Mouse (Mus musculus) midbrain, embryonic 14.5 days (tissue): ENCODE measurements around the gene Aspg. TPM values are rescaled to one million over a fixed set of nuclear protein-coding genes. Genes with fewer than 3 reads are reported as not detected.

Experiments
- ATAC-seq: fragments of 200-750 bp; cut with Nextera tagmentation; 2 replicates; pipeline ENCODE4 v1.8.0; 2017; ENCODE audit warnings: moderate number of reproducible peaks, moderate library complexity; ENCODE audit not compliant: low FRiP score, low TSS enrichment
- DNase-seq: peaks from one replicate; pipeline ENCODE4 v3.0.0-alpha.2; 2015
- H3K27ac ChIP-seq: fragments of 300-500 bp; sonication (generic); replicated peaks from 2 replicates; pipeline ENCODE4 v1.5.1; 2014; ENCODE audit warnings: mild to moderate bottlenecking, low read depth, low read length, moderate library complexity
- H3K27me3 ChIP-seq: fragments of 300-500 bp; sonication (generic); 2 replicates; pipeline ENCODE4 v1.6.1; 2014; ENCODE audit warnings: low read length, control low read depth, mixed read lengths; ENCODE audit not compliant: control insufficient read depth, insufficient read depth
- H3K36me3 ChIP-seq: fragments of 300-500 bp; sonication (generic); 2 replicates; pipeline ENCODE4 v1.6.1; 2014; ENCODE audit warnings: low read length, control low read depth; ENCODE audit not compliant: control insufficient read depth, insufficient read depth
- H3K4me1 ChIP-seq: fragments of 300-500 bp; sonication (generic); 2 replicates; pipeline ENCODE4 v1.6.1; 2014; ENCODE audit warnings: mild to moderate bottlenecking, antibody characterized with exemption, low read length, control low read depth; ENCODE audit not compliant: control insufficient read depth, insufficient read depth
- H3K4me2 ChIP-seq: fragments of 300-500 bp; sonication (generic); 2 replicates; pipeline ENCODE4 v1.6.1; 2014; ENCODE audit warnings: mild to moderate bottlenecking, low read length, moderate library complexity
- H3K4me3 ChIP-seq: fragments of 300-500 bp; sonication (generic); replicated peaks from 2 replicates; pipeline ENCODE4 v1.5.1; 2014; ENCODE audit warnings: low read depth, low read length
- H3K9ac ChIP-seq: fragments of 300-500 bp; sonication (generic); replicated peaks from 2 replicates; pipeline ENCODE4 v1.6.1; 2014; ENCODE audit warnings: mild to moderate bottlenecking, low read length, moderate library complexity
- H3K9me3 ChIP-seq: fragments of 300-500 bp; sonication (generic); 2 replicates; pipeline ENCODE4 v1.6.1; 2016; ENCODE audit warnings: low read length, control low read depth, mixed read lengths; ENCODE audit not compliant: control insufficient read depth
- WGBS: fragments of 180-500 bp; shearing (Covaris S2); extraction: QIAGEN DNeasy Blood & Tissue Kit; methylation state at CpG from one replicate; pipeline ENCODE4 v1.1.7; 2014; 5-methylcytosine and 5-hydroxymethylcytosine counted together
- polyA plus RNA-seq: library from polyadenylated mRNA; unstranded; fragments of >200 nt; fragmentation: Nextera tagmentation; extraction: Ambion mirVana; gene quantifications from 2 replicates; pipeline ENCODE4 v1.2.1, GENCODE M21; 2014

The Aspg gene
- polyA plus RNA-seq, 1 experiment from 2014 or later = not detected

- DNase-seq = no peak
- 0 out of 2 replicates have a peak overlapping the region, but pooled peaks have one; percentile 29 for H3K9ac ChIP-seq
- 46% methylated on average over 12 of the region's 12 CpGs for WGBS
- H3K27me3 ChIP-seq = peaks cover 10% of the 10 kb centered on the region; the same call in 1 of the 2 replicates
- no peak for ATAC-seq
- H3K27ac ChIP-seq = no peak overlapping the region
- H3K4me3 ChIP-seq = no peak overlapping the region
- peaks cover 67% of the 10 kb centered on the region for H3K4me1 ChIP-seq
- H3K4me2 ChIP-seq = peak overlapping the region; percentile 28
- 0 out of 2 replicates have a peak, but pooled peaks cover 3% of the 10 kb centered on the region for H3K36me3 ChIP-seq
- no peaks in the 10 kb centered on the region for H3K9me3 ChIP-seq
Measured at GRCm38 (mm10) chr12:112151244-112151979, 44.9 kb downstream of the Aspg start.

GRCm38 (mm10) chr12:112151980-112152362 lies 45.5 kb downstream of the Aspg start:
- Histone ChIP-seq H3K4me1 (peaks cover 65% of the 10 kb centered on the region), H3K4me2 (peak overlapping the region; percentile 28), H3K27ac (no peak overlapping the region), H3K9ac (peak overlapping the region; percentile 29; the same call in 1 of the 2 replicates), H3K4me3 (no peak overlapping the region), H3K36me3 (peaks cover 3% of the 10 kb centered on the region; the same call in 1 of the 2 replicates), H3K9me3 (no peaks in the 10 kb centered on the region), H3K27me3 (peaks cover 5% of the 10 kb centered on the region; the same call in 1 of the 2 replicates)
- DNase-seq (no peak), ATAC-seq (no peak)
- WGBS = 51% methylated on average over 6 of the region's 6 CpGs

GRCm38 (mm10) chr12:112153597-112153996 lies 47.1 kb downstream of the Aspg start:
- DNase-seq = no peak
- no peak overlapping the region for H3K4me3 ChIP-seq
- no peak for ATAC-seq
- H3K4me1 ChIP-seq = peaks cover 51% of the 10 kb centered on the region
- 82% methylated on average over 12 of the region's 12 CpGs for WGBS
- H3K27me3 ChIP-seq = no peaks in the 10 kb centered on the region; the same call in 1 of the 2 replicates
- H3K4me2 ChIP-seq = no peak overlapping the region
- no peak overlapping the region for H3K27ac ChIP-seq
- no peaks in the 10 kb centered on the region for H3K9me3 ChIP-seq
- no peak overlapping the region for H3K9ac ChIP-seq
- H3K36me3 ChIP-seq = peaks cover 19% of the 10 kb centered on the region

GRCm38 (mm10) chr12:112154476-112154875 lies 48.0 kb downstream of the Aspg start:
- H3K4me1 ChIP-seq = peaks cover 47% of the 10 kb centered on the region
- peaks cover 20% of the 10 kb centered on the region for H3K36me3 ChIP-seq
- H3K9me3 ChIP-seq = no peaks in the 10 kb centered on the region
- WGBS = 49% methylated on average over 5 of the region's 5 CpGs
- 0 out of 2 replicates have a peak overlapping the region, but pooled peaks have one; percentile 37 for H3K27ac ChIP-seq
- peak overlapping the region; percentile 19 for H3K4me2 ChIP-seq
- no peak overlapping the region for H3K9ac ChIP-seq
- H3K27me3 ChIP-seq = no peaks in the 10 kb centered on the region; the same call in 1 of the 2 replicates
- no peak for ATAC-seq
- DNase-seq = no peak
- no peak overlapping the region for H3K4me3 ChIP-seq

- peaks cover 46% of the 10 kb centered on the region for H3K4me1 ChIP-seq
- DNase-seq (no peak), ATAC-seq (peak; percentile 5; the same call in 1 of the 2 replicates)
- H3K4me3 ChIP-seq = no peak overlapping the region
- no peaks in the 10 kb centered on the region for H3K9me3 ChIP-seq
- H3K27ac ChIP-seq = peak overlapping the region; percentile 64
- 23% methylated on average over 16 of the region's 16 CpGs for WGBS
- 0 out of 2 replicates have a peak overlapping the region, but pooled peaks have one; percentile 7 for H3K9ac ChIP-seq
- H3K27me3 ChIP-seq = no peaks in the 10 kb centered on the region; the same call in 1 of the 2 replicates
- peak overlapping the region; percentile 19; the same call in 1 of the 2 replicates for H3K4me2 ChIP-seq
- peaks cover 20% of the 10 kb centered on the region for H3K36me3 ChIP-seq
Measured at GRCm38 (mm10) chr12:112155218-112156051, 49.0 kb downstream of the Aspg start.

GRCm38 (mm10) chr12:112156804-112157203 lies 50.3 kb downstream of the Aspg start:
- DNase-seq (no peak), ATAC-seq (no peak)
- H3K4me1 ChIP-seq = peaks cover 47% of the 10 kb centered on the region
- no peak overlapping the region for H3K9ac ChIP-seq
- no peak overlapping the region for H3K4me3 ChIP-seq
- no peaks in the 10 kb centered on the region for H3K9me3 ChIP-seq
- no peaks in the 10 kb centered on the region; the same call in 1 of the 2 replicates for H3K27me3 ChIP-seq
- H3K4me2 ChIP-seq = no peak overlapping the region
- WGBS = 57% methylated on average over 6 of the region's 6 CpGs
- H3K27ac ChIP-seq = no peak overlapping the region
- peaks cover 20% of the 10 kb centered on the region for H3K36me3 ChIP-seq

GRCm38 (mm10) chr12:112158246-112158645 lies 51.8 kb downstream of the Aspg start:
- H3K4me1 ChIP-seq = peaks cover 44% of the 10 kb centered on the region
- 63% methylated on average over 8 of the region's 8 CpGs for WGBS
- H3K36me3 ChIP-seq = peaks cover 20% of the 10 kb centered on the region
- no peaks in the 10 kb centered on the region; the same call in 1 of the 2 replicates for H3K27me3 ChIP-seq
- H3K9me3 ChIP-seq = no peaks in the 10 kb centered on the region
- no peak overlapping the region for H3K4me2 ChIP-seq
- H3K9ac ChIP-seq = no peak overlapping the region
- ATAC-seq = no peak
- H3K4me3 ChIP-seq = no peak overlapping the region
- no peak overlapping the region for H3K27ac ChIP-seq
- DNase-seq = no peak

GRCm38 (mm10) chr12:112158784-112159183 lies 52.3 kb downstream of the Aspg start:
- no peak overlapping the region for H3K4me3 ChIP-seq
- no peaks in the 10 kb centered on the region; the same call in 1 of the 2 replicates for H3K27me3 ChIP-seq
- H3K4me2 ChIP-seq = no peak overlapping the region
- DNase-seq (no peak), ATAC-seq (no peak)
- H3K4me1 ChIP-seq = peaks cover 49% of the 10 kb centered on the region
- H3K27ac ChIP-seq = no peak overlapping the region
- no peak overlapping the region for H3K9ac ChIP-seq
- H3K36me3 ChIP-seq = peaks cover 20% of the 10 kb centered on the region
- H3K9me3 ChIP-seq = no peaks in the 10 kb centered on the region
